Mouse (Mus musculus): Measurements from ENCODE around the gene Esrrg. TPM values are rescaled to one million over a fixed set of nuclear protein-coding genes. Genes with fewer than 3 reads are reported as not detected.

Gene Esrrg
- total and polyA plus RNA-seq, 3 experiments = 0.05 TPM; not detected in 2

DNA sequence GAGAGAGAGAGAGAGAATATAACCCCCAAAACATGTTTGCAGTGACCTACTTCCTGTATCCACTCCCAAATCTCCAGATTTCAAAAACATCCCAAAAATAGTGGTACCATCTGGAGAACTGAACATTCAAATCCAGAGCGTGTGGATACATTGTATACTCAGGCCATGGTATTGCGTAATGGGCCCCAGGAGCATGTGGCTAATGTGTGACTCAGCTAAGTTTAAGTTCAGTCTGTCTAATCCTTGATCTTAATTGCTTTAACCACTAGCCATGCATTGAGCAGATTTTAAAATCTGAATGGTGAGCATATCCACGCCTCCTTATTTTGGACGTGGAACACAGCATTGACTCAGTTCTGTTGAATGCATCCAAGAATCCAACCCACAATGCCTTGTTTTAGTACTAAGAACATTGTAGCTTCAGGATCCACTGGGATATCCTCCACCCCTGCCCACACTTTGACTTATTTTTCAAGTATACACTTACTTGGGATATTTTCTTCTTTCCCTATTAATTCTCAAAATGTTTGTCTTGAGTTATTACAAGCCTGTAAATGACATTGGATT, 612.7 kb downstream of the Esrrg start:
- Histone ChIP-seq H3K36me3 (replicated peaks) (no peaks in the 10 kb centered on the region), H3K4me1 (ENCODE audit: insufficient read depth, low read depth, low read length) (no peaks in the 10 kb centered on the region), H3K9me3 (replicated peaks) (peaks cover 24% of the 10 kb centered on the region), H3K4me3 (ENCODE audit: low read depth, low read length) (no peak overlapping the region), H3K27me3 (ENCODE audit: insufficient read depth, low read length) (no peaks in the 10 kb centered on the region)
- DNase-seq (ENCODE audit: low spot score) (no peak), ATAC-seq (ENCODE audit: extremely low read depth, insufficient number of reproducible peaks, low FRiP score, poor library complexity, severe bottlenecking) (no peak)
- TF ChIP-seq TAL1 (conservative IDR thresholded peaks at IDR 0.05; ENCODE audit: low read depth, low read length) (no peak), CTCF (IDR thresholded peaks at IDR 0.05; ENCODE audit: low read depth, low read length) (no peak), POLR2AphosphoS5 (IDR thresholded peaks at IDR 0.05; ENCODE audit: insufficient replicate concordance, low read depth, low read length) (no peak), GATA2 (IDR thresholded peaks at IDR 0.05; ENCODE audit: borderline replicate concordance, low read depth, low read length) (no peak), GATA1 (IDR thresholded peaks at IDR 0.05; ENCODE audit: borderline replicate concordance, low read length) (no peak)

DNA sequence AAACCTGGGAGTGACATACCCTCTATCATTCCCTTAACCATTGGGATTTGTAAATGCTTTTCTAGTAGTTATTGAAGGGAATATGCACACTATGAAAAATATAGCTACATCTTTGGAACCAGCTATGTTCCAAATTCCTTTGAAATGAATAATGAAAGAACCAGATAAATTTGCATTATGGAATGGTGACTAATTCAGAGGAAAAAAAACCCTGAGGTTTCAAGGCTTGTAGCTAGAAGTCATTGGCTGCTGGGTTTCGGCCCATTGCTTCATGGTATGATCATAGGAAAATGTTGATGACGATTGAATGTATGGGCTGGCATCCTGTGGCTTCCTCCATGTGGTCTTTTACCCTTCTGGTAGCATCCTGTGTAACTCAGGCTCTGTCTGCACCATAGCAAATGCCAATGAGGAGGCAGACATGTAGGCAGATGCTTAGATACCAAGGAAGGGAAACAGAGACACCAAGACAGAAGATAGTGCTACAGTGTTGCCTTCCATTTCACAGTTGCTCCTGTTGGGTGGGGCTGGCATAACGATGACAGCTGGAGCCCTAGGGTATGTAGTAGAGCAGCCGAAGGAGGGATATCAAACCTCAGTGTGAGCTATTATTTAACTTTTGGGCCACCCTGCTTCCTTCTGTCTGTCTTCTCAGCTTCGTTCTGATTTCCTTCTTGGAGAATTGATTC, 624.6 kb downstream of the Esrrg start:
- peaks cover 38% of the 10 kb centered on the region for H3K9me3 ChIP-seq (replicated peaks)
- no peaks in the 10 kb centered on the region for H3K36me3 ChIP-seq (replicated peaks)
- DNase-seq (ENCODE audit: low spot score) (no peak), ATAC-seq (ENCODE audit: extremely low read depth, insufficient number of reproducible peaks, low FRiP score, poor library complexity, severe bottlenecking) (no peak)
- H3K4me3 ChIP-seq (ENCODE audit: low read depth, low read length) = no peak overlapping the region
- TF ChIP-seq TAL1 (conservative IDR thresholded peaks at IDR 0.05; ENCODE audit: low read depth, low read length) = no peak
- TF ChIP-seq POLR2AphosphoS5 (IDR thresholded peaks at IDR 0.05; ENCODE audit: insufficient replicate concordance, low read depth, low read length) = no peak
- TF ChIP-seq CTCF (IDR thresholded peaks at IDR 0.05; ENCODE audit: low read depth, low read length) = no peak
- no peak for TF ChIP-seq GATA2 (IDR thresholded peaks at IDR 0.05; ENCODE audit: borderline replicate concordance, low read depth, low read length)
- no peak for TF ChIP-seq GATA1 (IDR thresholded peaks at IDR 0.05; ENCODE audit: borderline replicate concordance, low read length)
- no peaks in the 10 kb centered on the region for H3K27me3 ChIP-seq (ENCODE audit: insufficient read depth, low read length)
- H3K4me1 ChIP-seq (ENCODE audit: insufficient read depth, low read depth, low read length) = no peaks in the 10 kb centered on the region

DNA sequence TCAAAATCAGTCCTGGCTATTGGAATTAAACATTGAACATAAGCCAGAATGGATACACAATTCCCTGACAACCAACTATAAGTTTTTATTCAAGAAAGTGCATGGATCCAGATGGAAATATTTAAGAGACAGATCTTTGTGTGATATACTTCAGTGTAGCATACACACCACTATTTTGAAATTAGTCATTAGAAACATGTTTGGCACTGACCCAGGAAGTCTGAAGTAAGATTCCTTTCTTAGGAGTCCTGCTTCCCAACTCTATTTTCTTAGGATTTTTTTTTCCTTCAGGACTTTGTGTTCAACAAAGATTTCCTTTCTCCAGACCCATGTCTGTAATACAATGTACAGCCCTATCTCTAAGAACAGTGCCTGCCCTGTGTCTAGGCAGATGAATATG, 630.0 kb downstream of the Esrrg start:
- DNase-seq (ENCODE audit: low spot score) = no peak
- Histone ChIP-seq H3K9me3 (replicated peaks) (peaks cover 44% of the 10 kb centered on the region), H3K27me3 (ENCODE audit: insufficient read depth, low read length) (no peaks in the 10 kb centered on the region), H3K4me3 (ENCODE audit: low read depth, low read length) (no peak overlapping the region), H3K4me1 (ENCODE audit: insufficient read depth, low read depth, low read length) (no peaks in the 10 kb centered on the region), H3K36me3 (replicated peaks) (no peaks in the 10 kb centered on the region)
- TF ChIP-seq GATA2 (IDR thresholded peaks at IDR 0.05; ENCODE audit: borderline replicate concordance, low read depth, low read length) (no peak), CTCF (IDR thresholded peaks at IDR 0.05; ENCODE audit: low read depth, low read length) (no peak), GATA1 (IDR thresholded peaks at IDR 0.05; ENCODE audit: borderline replicate concordance, low read length) (no peak), POLR2AphosphoS5 (IDR thresholded peaks at IDR 0.05; ENCODE audit: insufficient replicate concordance, low read depth, low read length) (no peak), TAL1 (conservative IDR thresholded peaks at IDR 0.05; ENCODE audit: low read depth, low read length) (no peak)
- ATAC-seq (ENCODE audit: extremely low read depth, insufficient number of reproducible peaks, low FRiP score, poor library complexity, severe bottlenecking) = no peak

DNA sequence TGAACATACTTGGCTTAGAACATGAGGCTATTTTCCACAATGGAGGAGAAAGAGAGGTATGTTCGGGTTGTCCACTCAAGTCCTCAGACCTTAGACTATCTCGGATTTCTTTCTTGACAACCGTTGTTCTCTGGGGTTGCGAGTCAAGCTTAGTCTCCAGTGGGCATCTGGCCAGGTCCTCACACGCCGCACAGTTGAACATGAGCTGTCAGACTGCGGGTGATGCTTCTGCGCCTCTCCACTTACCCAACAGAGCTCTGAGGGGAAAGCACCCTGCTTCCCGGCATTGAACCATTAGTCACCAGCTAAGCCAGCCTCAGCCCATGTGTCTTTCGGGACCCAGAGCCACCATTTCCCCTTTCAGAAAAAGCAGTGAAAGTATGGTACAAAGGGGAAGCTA, 633.2 kb downstream of the Esrrg start:
- no peak for DNase-seq (ENCODE audit: low spot score)
- TF ChIP-seq CTCF (IDR thresholded peaks at IDR 0.05; ENCODE audit: low read depth, low read length) = no peak
- no peak for TF ChIP-seq GATA2 (IDR thresholded peaks at IDR 0.05; ENCODE audit: borderline replicate concordance, low read depth, low read length)
- Histone ChIP-seq H3K27me3 (ENCODE audit: insufficient read depth, low read length) (no peaks in the 10 kb centered on the region), H3K36me3 (replicated peaks) (no peaks in the 10 kb centered on the region), H3K4me1 (ENCODE audit: insufficient read depth, low read depth, low read length) (no peaks in the 10 kb centered on the region), H3K9me3 (replicated peaks) (peaks cover 53% of the 10 kb centered on the region), H3K4me3 (ENCODE audit: low read depth, low read length) (no peak overlapping the region)
- ATAC-seq (ENCODE audit: extremely low read depth, insufficient number of reproducible peaks, low FRiP score, poor library complexity, severe bottlenecking) = no peak

DNA sequence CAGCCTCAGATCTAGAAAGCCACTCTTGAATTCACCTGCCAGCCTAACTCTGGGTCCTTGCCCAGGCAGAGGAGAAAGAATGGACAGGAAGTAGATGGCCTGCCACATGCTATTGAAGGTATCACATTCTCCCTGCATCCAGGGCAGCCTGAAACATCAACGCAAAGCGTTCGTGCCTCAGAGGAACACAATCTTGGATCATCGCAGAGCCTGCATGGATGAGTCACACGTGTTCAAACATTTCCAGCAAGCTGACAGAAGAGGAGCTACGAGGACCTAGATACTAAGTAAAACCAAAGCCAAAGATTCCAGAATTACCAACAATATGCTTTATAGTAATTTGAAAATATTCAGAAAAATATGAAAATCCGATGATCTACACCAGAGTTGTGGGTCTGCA, 648.9 kb downstream of the Esrrg start:
- no peak overlapping the region for H3K4me3 ChIP-seq (ENCODE audit: low read depth, low read length)
- H3K9me3 ChIP-seq (replicated peaks) = peaks cover 43% of the 10 kb centered on the region
- ATAC-seq (ENCODE audit: extremely low read depth, insufficient number of reproducible peaks, low FRiP score, poor library complexity, severe bottlenecking) (no peak), DNase-seq (ENCODE audit: low spot score) (no peak)
- H3K4me1 ChIP-seq (ENCODE audit: insufficient read depth, low read depth, low read length) = no peaks in the 10 kb centered on the region
- H3K36me3 ChIP-seq (replicated peaks) = no peaks in the 10 kb centered on the region
- H3K27me3 ChIP-seq (ENCODE audit: insufficient read depth, low read length) = no peaks in the 10 kb centered on the region
- no peak for TF ChIP-seq CTCF (IDR thresholded peaks at IDR 0.05; ENCODE audit: low read depth, low read length)
- no peak for TF ChIP-seq POLR2AphosphoS5 (IDR thresholded peaks at IDR 0.05; ENCODE audit: insufficient replicate concordance, low read depth, low read length)
- no peak for TF ChIP-seq GATA2 (IDR thresholded peaks at IDR 0.05; ENCODE audit: borderline replicate concordance, low read depth, low read length)
- TF ChIP-seq TAL1 (conservative IDR thresholded peaks at IDR 0.05; ENCODE audit: low read depth, low read length) = no peak
- TF ChIP-seq GATA1 (IDR thresholded peaks at IDR 0.05; ENCODE audit: borderline replicate concordance, low read length) = no peak

DNA sequence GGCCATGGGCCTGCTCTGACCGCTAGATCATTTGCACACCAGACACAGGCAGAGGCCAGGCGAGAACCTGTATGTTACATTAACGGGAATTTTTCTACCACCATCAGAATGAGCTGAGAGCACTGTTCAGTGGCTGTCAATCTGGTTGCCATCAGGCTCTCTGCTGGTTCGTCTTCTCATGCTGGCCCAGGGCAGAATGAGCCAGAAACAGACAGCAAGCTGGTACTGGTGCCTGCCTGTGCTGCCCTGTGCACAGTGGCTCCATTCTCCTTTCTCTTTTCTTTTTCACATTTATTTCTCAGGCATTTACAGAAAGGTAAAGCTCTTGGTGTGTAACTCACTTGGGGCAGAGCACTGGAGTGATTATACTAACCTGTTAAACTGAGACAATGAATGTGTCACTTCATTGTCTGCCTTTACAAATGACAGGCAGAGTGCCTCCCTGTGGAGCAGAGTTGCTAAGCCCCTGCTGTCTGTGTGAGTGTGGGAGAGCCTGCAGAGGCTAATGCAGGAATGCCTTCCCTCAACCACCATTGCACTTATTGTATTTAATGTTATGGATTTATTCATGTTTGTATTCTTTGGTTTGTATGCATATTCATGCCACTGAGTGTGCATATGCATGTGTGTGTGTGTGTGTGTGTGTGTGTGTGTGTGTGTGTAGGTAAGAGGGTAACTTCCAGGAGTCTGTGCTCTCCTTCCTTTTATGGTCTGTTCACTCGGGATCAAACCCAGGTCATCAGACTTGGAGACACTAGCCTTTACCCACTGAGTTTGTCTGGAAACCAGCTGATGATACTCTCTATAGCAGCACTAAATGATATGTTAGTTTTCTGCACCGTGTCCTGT, 651.9 kb downstream of the Esrrg start:
- ATAC-seq (ENCODE audit: extremely low read depth, insufficient number of reproducible peaks, low FRiP score, poor library complexity, severe bottlenecking) = no peak

More for the DNA sequence above, 651.9 kb downstream of the Esrrg start:
- Histone ChIP-seq H3K36me3 (replicated peaks) (no peaks in the 10 kb centered on the region), H3K4me1 (ENCODE audit: insufficient read depth, low read depth, low read length) (no peaks in the 10 kb centered on the region), H3K4me3 (ENCODE audit: low read depth, low read length) (no peak overlapping the region), H3K27me3 (ENCODE audit: insufficient read depth, low read length) (no peaks in the 10 kb centered on the region), H3K9me3 (replicated peaks) (peaks cover 52% of the 10 kb centered on the region)
- no peak for DNase-seq (ENCODE audit: low spot score)
- TF ChIP-seq CTCF (IDR thresholded peaks at IDR 0.05; ENCODE audit: low read depth, low read length) (no peak), GATA2 (IDR thresholded peaks at IDR 0.05; ENCODE audit: borderline replicate concordance, low read depth, low read length) (no peak)
